Mouse (Mus musculus) forebrain, embryonic 10.5 days (tissue): ENCODE data around the gene Ralgapa1. TPM values are rescaled to one million over a fixed set of nuclear protein-coding genes. Genes with fewer than 3 reads are reported as not detected.
A peak's percentile ranks its signal among the peaks of the same experiment; 100 is the strongest.

ENCODE experiments used
- DNase-seq: peaks from one replicate; pipeline ENCODE4 v3.0.0-alpha.2; 2017; ENCODE audit warnings: low spot score; ENCODE audit errors: extremely low spot score
- H3K27ac ChIP-seq: fragments of 300-500 bp; sonication (generic); 2 replicates; pipeline ENCODE4 v1.5.1; 2016; ENCODE audit warnings: mild to moderate bottlenecking
- H3K27me3 ChIP-seq: fragments of 300-500 bp; sonication (generic); 2 replicates; pipeline ENCODE4 v1.6.1; 2016; ENCODE audit warnings: mild to moderate bottlenecking; ENCODE audit not compliant: poor library complexity, severe bottlenecking
- H3K36me3 ChIP-seq: fragments of 300-500 bp; sonication (generic); replicated peaks from 2 replicates; pipeline ENCODE4 v1.6.1; 2016; ENCODE audit warnings: mild to moderate bottlenecking, moderate library complexity
- H3K4me1 ChIP-seq: fragments of 300-500 bp; sonication (generic); 2 replicates; pipeline ENCODE4 v1.6.1; 2016
- H3K4me3 ChIP-seq: fragments of 300-500 bp; sonication (generic); 2 replicates; pipeline ENCODE4 v1.5.1; 2016; ENCODE audit warnings: mild to moderate bottlenecking, moderate library complexity
- H3K9me3 ChIP-seq: fragments of 300-500 bp; sonication (generic); 2 replicates; pipeline ENCODE4 v1.6.1; 2016; ENCODE audit warnings: mild to moderate bottlenecking, moderate library complexity
- WGBS: fragments of 180-500 bp; shearing (Covaris S2); methylation state at CpG from one replicate; pipeline ENCODE4 v1.1.7; 2016; 5-methylcytosine and 5-hydroxymethylcytosine counted together
- polyA plus RNA-seq: library from polyadenylated mRNA; unstranded; fragments of >200 nt; fragmentation: Nextera tagmentation; extraction: Ambion mirVana; gene quantifications from 2 replicates; pipeline ENCODE4 v1.2.1, GENCODE M21; 2016

The Ralgapa1 gene
- polyA plus RNA-seq = 10.9 and 11.4 TPM in 2 replicates

- no peaks in the 10 kb centered on the region; the same call in 1 of the 2 replicates for H3K9me3 ChIP-seq
- H3K27me3 ChIP-seq = no peaks in the 10 kb centered on the region
- peak within 1 kb of the TSS; percentile 73 for H3K4me3 ChIP-seq
- no peaks in the 10 kb centered on the region for H3K36me3 ChIP-seq
- peak within 1 kb of the TSS; percentile 95 for H3K27ac ChIP-seq
- peaks cover 15% of the 10 kb centered on the region for H3K4me1 ChIP-seq
- WGBS = under 1% methylated on average over 77 of the region's 78 CpGs
- DNase-seq = peak; percentile 91
Observed at GRCm38 (mm10) chr12:55820661-55821314, at the start of gene Ralgapa1. TSS of gene Ralgapa1 (minus strand) at chr12:55821167.

- WGBS = 92% methylated on average over 5 of the region's 5 CpGs
- peaks cover 64% of the 10 kb centered on the region for H3K36me3 ChIP-seq
Observed at GRCm38 (mm10) chr12:55869622-55870322, 48.8 kb upstream of the Ralgapa1 start.

GRCm38 (mm10) chr12:55867738-55868137 is 46.8 kb upstream of the Ralgapa1 start:
- H3K27me3 ChIP-seq = no peaks in the 10 kb centered on the region
- H3K4me1 ChIP-seq = no peaks in the 10 kb centered on the region
- H3K4me3 ChIP-seq = no peak overlapping the region
- peaks cover 4% of the 10 kb centered on the region; the same call in 1 of the 2 replicates for H3K9me3 ChIP-seq
- no peak overlapping the region for H3K27ac ChIP-seq
- peaks cover 81% of the 10 kb centered on the region for H3K36me3 ChIP-seq
- 93% methylated on average over 4 of the region's 4 CpGs for WGBS
- no peak for DNase-seq

More at GRCm38 (mm10) chr12:55869622-55870322, 48.8 kb upstream of the Ralgapa1 start:
- H3K27ac ChIP-seq = no peak overlapping the region
- no peaks in the 10 kb centered on the region for H3K27me3 ChIP-seq
- no peak overlapping the region for H3K4me3 ChIP-seq
- H3K9me3 ChIP-seq = peaks cover 4% of the 10 kb centered on the region; the same call in 1 of the 2 replicates
- no peak for DNase-seq
- H3K4me1 ChIP-seq = no peaks in the 10 kb centered on the region

GRCm38 (mm10) chr12:55860631-55861030 is 39.7 kb upstream of the Ralgapa1 start:
- DNase-seq = no peak
- H3K27me3 ChIP-seq = no peaks in the 10 kb centered on the region
- H3K4me3 ChIP-seq = no peak overlapping the region
- peaks cover 86% of the 10 kb centered on the region for H3K36me3 ChIP-seq
- H3K4me1 ChIP-seq = no peaks in the 10 kb centered on the region
- H3K27ac ChIP-seq = no peak overlapping the region
- 94% methylated on average over 7 of the region's 7 CpGs for WGBS
- peaks cover 18% of the 10 kb centered on the region for H3K9me3 ChIP-seq

GRCm38 (mm10) chr12:55859409-55860349 is 38.7 kb upstream of the Ralgapa1 start:
- H3K4me3 ChIP-seq = no peak overlapping the region

GRCm38 (mm10) chr12:55850650-55851049 is 29.7 kb upstream of the Ralgapa1 start:
- H3K4me3 ChIP-seq = no peak overlapping the region
- peaks cover 70% of the 10 kb centered on the region for H3K36me3 ChIP-seq
- DNase-seq = no peak
- no peak overlapping the region for H3K27ac ChIP-seq
- H3K4me1 ChIP-seq = no peaks in the 10 kb centered on the region
- no peaks in the 10 kb centered on the region for H3K27me3 ChIP-seq
- H3K9me3 ChIP-seq = peaks cover 12% of the 10 kb centered on the region

More at GRCm38 (mm10) chr12:55859409-55860349, 38.7 kb upstream of the Ralgapa1 start:
- Histone ChIP-seq H3K27ac (no peak overlapping the region), H3K27me3 (no peaks in the 10 kb centered on the region), H3K4me1 (no peaks in the 10 kb centered on the region), H3K36me3 (peaks cover 86% of the 10 kb centered on the region), H3K9me3 (peaks cover 25% of the 10 kb centered on the region)
- 95% methylated on average over 17 of the region's 17 CpGs for WGBS
- no peak for DNase-seq

GRCm38 (mm10) chr12:55847851-55848250 is 26.9 kb upstream of the Ralgapa1 start:
- Histone ChIP-seq H3K27me3 (no peaks in the 10 kb centered on the region), H3K9me3 (peaks cover 5% of the 10 kb centered on the region; the same call in 1 of the 2 replicates), H3K27ac (no peak overlapping the region), H3K4me3 (no peak overlapping the region), H3K4me1 (no peaks in the 10 kb centered on the region), H3K36me3 (peaks cover 62% of the 10 kb centered on the region)
- DNase-seq = no peak
- WGBS = 95% methylated on average over 4 of the region's 4 CpGs

GRCm38 (mm10) chr12:55846741-55847140 is 25.8 kb upstream of the Ralgapa1 start:
- WGBS = 69% methylated on average over 1 of the region's 1 CpGs
- DNase-seq = no peak
- H3K27ac ChIP-seq = no peak overlapping the region
- H3K9me3 ChIP-seq = peaks cover 5% of the 10 kb centered on the region; the same call in 1 of the 2 replicates
- H3K4me1 ChIP-seq = no peaks in the 10 kb centered on the region
- no peak overlapping the region for H3K4me3 ChIP-seq
- H3K36me3 ChIP-seq = peaks cover 64% of the 10 kb centered on the region
- H3K27me3 ChIP-seq = no peaks in the 10 kb centered on the region

- Histone ChIP-seq H3K4me1 (peaks cover 16% of the 10 kb centered on the region), H3K36me3 (peaks cover 23% of the 10 kb centered on the region), H3K4me3 (peak overlapping the region; percentile 83; the same call in 1 of the 2 replicates), H3K9me3 (no peaks in the 10 kb centered on the region), H3K27ac (no peak overlapping the region), H3K27me3 (no peaks in the 10 kb centered on the region)
- DNase-seq = no peak
- WGBS = 93% methylated on average over 3 of the region's 3 CpGs
Observed at GRCm38 (mm10) chr12:55837495-55837894, 16.5 kb upstream of the Ralgapa1 start.

- Histone ChIP-seq H3K27me3 (no peaks in the 10 kb centered on the region), H3K4me3 (peak within 1 kb of the TSS; percentile 83), H3K4me1 (peaks cover 16% of the 10 kb centered on the region), H3K36me3 (peaks cover 12% of the 10 kb centered on the region), H3K27ac (peak within 1 kb of the TSS; percentile 91), H3K9me3 (no peaks in the 10 kb centered on the region)
- under 1% methylated on average over 77 of the region's 77 CpGs for WGBS
- DNase-seq = peak; percentile 97
Observed at GRCm38 (mm10) chr12:55836199-55836951, 15.4 kb upstream of the Ralgapa1 start, which contains the start of gene Brms1l. TSS of gene Brms1l (plus strand) at chr12:55836324.

- peak overlapping the region; percentile 91 for H3K27ac ChIP-seq
- H3K4me3 ChIP-seq = peak overlapping the region; percentile 83
Observed at GRCm38 (mm10) chr12:55835857-55836198, 14.9 kb upstream of the Ralgapa1 start.

GRCm38 (mm10) chr12:55834891-55835290 is 13.9 kb upstream of the Ralgapa1 start:
- no peak overlapping the region for H3K27ac ChIP-seq
- 91% methylated on average over 8 of the region's 8 CpGs for WGBS

More at GRCm38 (mm10) chr12:55835857-55836198, 14.9 kb upstream of the Ralgapa1 start:
- no peaks in the 10 kb centered on the region for H3K27me3 ChIP-seq
- WGBS = 3% methylated on average over 6 of the region's 6 CpGs
- H3K36me3 ChIP-seq = peaks cover 11% of the 10 kb centered on the region
- peaks cover 16% of the 10 kb centered on the region for H3K4me1 ChIP-seq
- no peaks in the 10 kb centered on the region for H3K9me3 ChIP-seq
- DNase-seq = no peak

More at GRCm38 (mm10) chr12:55834891-55835290, 13.9 kb upstream of the Ralgapa1 start:
- DNase-seq = no peak
- Histone ChIP-seq H3K36me3 (peaks cover 6% of the 10 kb centered on the region), H3K27me3 (no peaks in the 10 kb centered on the region), H3K4me1 (peaks cover 16% of the 10 kb centered on the region), H3K4me3 (no peak overlapping the region), H3K9me3 (no peaks in the 10 kb centered on the region)
